Mouse (Mus musculus) liver, embryonic 12.5 days (tissue): ENCODE measurements around the gene Ccdc93. TPM values are rescaled to one million over a fixed set of nuclear protein-coding genes. Genes with fewer than 3 reads are reported as not detected.

Experiments used
- ATAC-seq: fragments of 200-750 bp; cut with Nextera tagmentation; 2 replicates; pipeline ENCODE4 v1.8.0; 2017; ENCODE audit warnings: moderate number of reproducible peaks, mild to moderate bottlenecking, moderate library complexity
- H3K27ac ChIP-seq: fragments of 300-500 bp; sonication (generic); 2 replicates; pipeline ENCODE4 v1.5.1; 2016; ENCODE audit warnings: mild to moderate bottlenecking
- H3K27me3 ChIP-seq: fragments of 300-500 bp; sonication (generic); replicated peaks from 2 replicates; pipeline ENCODE4 v1.6.1; 2016; ENCODE audit warnings: mild to moderate bottlenecking, moderate library complexity
- H3K36me3 ChIP-seq: fragments of 300-500 bp; sonication (generic); 2 replicates; pipeline ENCODE4 v1.6.1; 2016; ENCODE audit warnings: mild to moderate bottlenecking, moderate library complexity
- H3K4me1 ChIP-seq: fragments of 300-500 bp; sonication (generic); 2 replicates; pipeline ENCODE4 v1.6.1; 2016
- H3K4me2 ChIP-seq: fragments of 300-500 bp; sonication (generic); 2 replicates; pipeline ENCODE4 v1.6.1; 2016; ENCODE audit warnings: mild to moderate bottlenecking, moderate library complexity
- H3K4me3 ChIP-seq: fragments of 300-500 bp; sonication (generic); 2 replicates; pipeline ENCODE4 v1.5.1; 2016; ENCODE audit warnings: mild to moderate bottlenecking, moderate library complexity
- H3K9ac ChIP-seq: fragments of 300-500 bp; sonication (generic); 2 replicates; pipeline ENCODE4 v1.6.1; 2016; ENCODE audit warnings: mild to moderate bottlenecking, moderate library complexity
- H3K9me3 ChIP-seq: fragments of 300-500 bp; sonication (generic); replicated peaks from 2 replicates; pipeline ENCODE4 v1.6.1; 2016; ENCODE audit warnings: mild to moderate bottlenecking, moderate library complexity
- WGBS: fragments of 180-500 bp; shearing (Covaris S2); methylation state at CpG from one replicate; pipeline ENCODE4 v1.1.7; 2016; ENCODE audit not compliant: insufficient replicate concordance; 5-methylcytosine and 5-hydroxymethylcytosine counted together
- polyA plus RNA-seq: library from polyadenylated mRNA; unstranded; fragments of >200 nt; fragmentation: Nextera tagmentation; extraction: Ambion mirVana; gene quantifications from 2 replicates; pipeline ENCODE4 v1.2.1, GENCODE M21; 2016

Gene Ccdc93
- polyA plus RNA-seq: 5.7 and 6.1 TPM in 2 replicates

GRCm38 (mm10) chr1:121430938-121431928 is at the start of gene Ccdc93:
TSS of gene Ccdc93 (plus strand) at chr1:121431049.
- peak; percentile 94 for ATAC-seq
- Histone ChIP-seq H3K27me3 (no peaks in the 10 kb centered on the region), H3K4me2 (peak within 1 kb of the TSS; percentile 98), H3K36me3 (peaks cover 12% of the 10 kb centered on the region), H3K4me3 (peak within 1 kb of the TSS; percentile 79), H3K9ac (peak within 1 kb of the TSS; percentile 86), H3K4me1 (peaks cover 11% of the 10 kb centered on the region), H3K9me3 (no peaks in the 10 kb centered on the region), H3K27ac (peak within 1 kb of the TSS; percentile 65)
- under 1% methylated on average over 47 of the region's 47 CpGs for WGBS

- Histone ChIP-seq H3K4me1 (no peaks in the 10 kb centered on the region), H3K9ac (no peak overlapping the region), H3K4me3 (no peak overlapping the region), H3K4me2 (no peak overlapping the region), H3K27me3 (no peaks in the 10 kb centered on the region), H3K36me3 (no peaks in the 10 kb centered on the region), H3K27ac (no peak overlapping the region), H3K9me3 (no peaks in the 10 kb centered on the region)
- ATAC-seq: no peak
- WGBS: 58% methylated on average over 3 of the region's 3 CpGs
These were observed 49.3 kb upstream of the Ccdc93 start for GRCm38 (mm10) chr1:121381562-121381961.

GRCm38 (mm10) chr1:121388312-121388711 is 42.5 kb upstream of the Ccdc93 start:
- no peaks in the 10 kb centered on the region; the same call in 1 of the 2 replicates for H3K9me3 ChIP-seq
- H3K4me1 ChIP-seq: no peaks in the 10 kb centered on the region
- H3K27me3 ChIP-seq: no peaks in the 10 kb centered on the region
- WGBS: 48% methylated on average over 6 of the region's 6 CpGs
- H3K4me3 ChIP-seq: no peak overlapping the region
- H3K4me2 ChIP-seq: no peak overlapping the region
- H3K9ac ChIP-seq: no peak overlapping the region
- H3K36me3 ChIP-seq: no peaks in the 10 kb centered on the region
- no peak for ATAC-seq
- no peak overlapping the region for H3K27ac ChIP-seq

- no peaks in the 10 kb centered on the region; the same call in 1 of the 2 replicates for H3K9me3 ChIP-seq
- 52% methylated on average over 7 of the region's 7 CpGs for WGBS
- H3K27ac ChIP-seq: no peak overlapping the region
- no peak overlapping the region for H3K9ac ChIP-seq
- no peaks in the 10 kb centered on the region for H3K4me1 ChIP-seq
- H3K4me2 ChIP-seq: no peak overlapping the region
- H3K36me3 ChIP-seq: no peaks in the 10 kb centered on the region
- no peaks in the 10 kb centered on the region for H3K27me3 ChIP-seq
- H3K4me3 ChIP-seq: no peak overlapping the region
- ATAC-seq: no peak
These were observed 42.1 kb upstream of the Ccdc93 start for GRCm38 (mm10) chr1:121388732-121389131.

- H3K4me2 ChIP-seq: no peak overlapping the region
- ATAC-seq: no peak
- 72% methylated on average over 12 of the region's 12 CpGs for WGBS
- H3K27me3 ChIP-seq: no peaks in the 10 kb centered on the region
- no peaks in the 10 kb centered on the region for H3K4me1 ChIP-seq
- no peaks in the 10 kb centered on the region; the same call in 1 of the 2 replicates for H3K9me3 ChIP-seq
- no peak overlapping the region for H3K27ac ChIP-seq
- no peak overlapping the region for H3K4me3 ChIP-seq
- H3K9ac ChIP-seq: no peak overlapping the region
- H3K36me3 ChIP-seq: no peaks in the 10 kb centered on the region
These were observed 41.3 kb upstream of the Ccdc93 start for GRCm38 (mm10) chr1:121389574-121389973.

- Histone ChIP-seq H3K27ac (no peak overlapping the region), H3K4me2 (no peak overlapping the region), H3K36me3 (no peaks in the 10 kb centered on the region), H3K4me3 (no peak overlapping the region), H3K9me3 (no peaks in the 10 kb centered on the region; the same call in 1 of the 2 replicates), H3K27me3 (no peaks in the 10 kb centered on the region), H3K4me1 (no peaks in the 10 kb centered on the region), H3K9ac (no peak overlapping the region)
- ATAC-seq: no peak
- WGBS: 90% methylated on average over 5 of the region's 5 CpGs
These were observed 40.8 kb upstream of the Ccdc93 start for GRCm38 (mm10) chr1:121390003-121390402.

GRCm38 (mm10) chr1:121390421-121390820 is 40.4 kb upstream of the Ccdc93 start:
- Histone ChIP-seq H3K4me2 (no peak overlapping the region), H3K9ac (no peak overlapping the region), H3K9me3 (no peaks in the 10 kb centered on the region; the same call in 1 of the 2 replicates), H3K4me1 (no peaks in the 10 kb centered on the region), H3K36me3 (no peaks in the 10 kb centered on the region), H3K4me3 (no peak overlapping the region), H3K27ac (no peak overlapping the region), H3K27me3 (no peaks in the 10 kb centered on the region)
- ATAC-seq: no peak
- 66% methylated on average over 13 of the region's 13 CpGs for WGBS

GRCm38 (mm10) chr1:121390855-121391254 is 40.0 kb upstream of the Ccdc93 start:
- H3K9me3 ChIP-seq: no peaks in the 10 kb centered on the region; the same call in 1 of the 2 replicates
- no peaks in the 10 kb centered on the region for H3K4me1 ChIP-seq
- 71% methylated on average over 8 of the region's 8 CpGs for WGBS
- H3K4me3 ChIP-seq: no peak overlapping the region
- no peak overlapping the region for H3K4me2 ChIP-seq
- H3K9ac ChIP-seq: no peak overlapping the region
- H3K36me3 ChIP-seq: no peaks in the 10 kb centered on the region
- no peaks in the 10 kb centered on the region for H3K27me3 ChIP-seq
- H3K27ac ChIP-seq: no peak overlapping the region
- ATAC-seq: no peak

GRCm38 (mm10) chr1:121393117-121393516 is 37.7 kb upstream of the Ccdc93 start:
- no peaks in the 10 kb centered on the region; the same call in 1 of the 2 replicates for H3K9me3 ChIP-seq
- no peak overlapping the region for H3K27ac ChIP-seq
- H3K4me1 ChIP-seq: no peaks in the 10 kb centered on the region
- ATAC-seq: no peak
- H3K36me3 ChIP-seq: no peaks in the 10 kb centered on the region
- H3K4me3 ChIP-seq: no peak overlapping the region
- WGBS: 60% methylated on average over 2 of the region's 2 CpGs
- H3K4me2 ChIP-seq: no peak overlapping the region
- no peak overlapping the region for H3K9ac ChIP-seq
- no peaks in the 10 kb centered on the region for H3K27me3 ChIP-seq

GRCm38 (mm10) chr1:121394764-121395163 is 36.1 kb upstream of the Ccdc93 start:
- Histone ChIP-seq H3K27ac (no peak overlapping the region), H3K4me1 (no peaks in the 10 kb centered on the region), H3K9ac (no peak overlapping the region), H3K9me3 (no peaks in the 10 kb centered on the region; the same call in 1 of the 2 replicates), H3K36me3 (no peaks in the 10 kb centered on the region), H3K27me3 (no peaks in the 10 kb centered on the region), H3K4me2 (no peak overlapping the region), H3K4me3 (no peak overlapping the region)
- no peak for ATAC-seq
- 58% methylated on average over 5 of the region's 5 CpGs for WGBS

- Histone ChIP-seq H3K9ac (no peak overlapping the region), H3K4me2 (no peak overlapping the region), H3K36me3 (no peaks in the 10 kb centered on the region), H3K27me3 (no peaks in the 10 kb centered on the region), H3K4me3 (no peak overlapping the region), H3K27ac (no peak overlapping the region), H3K4me1 (no peaks in the 10 kb centered on the region), H3K9me3 (no peaks in the 10 kb centered on the region)
- no peak for ATAC-seq
- 58% methylated on average over 4 of the region's 4 CpGs for WGBS
These were observed 34.3 kb upstream of the Ccdc93 start for GRCm38 (mm10) chr1:121396501-121396900.

GRCm38 (mm10) chr1:121398231-121398630 is 32.6 kb upstream of the Ccdc93 start:
- Histone ChIP-seq H3K27ac (no peak overlapping the region), H3K4me1 (no peaks in the 10 kb centered on the region), H3K36me3 (no peaks in the 10 kb centered on the region), H3K9ac (no peak overlapping the region), H3K27me3 (no peaks in the 10 kb centered on the region), H3K4me2 (no peak overlapping the region), H3K9me3 (no peaks in the 10 kb centered on the region), H3K4me3 (no peak overlapping the region)
- 58% methylated on average over 4 of the region's 4 CpGs for WGBS
- ATAC-seq: no peak
